Mouse (Mus musculus) myocyte (in vitro differentiated cells): ENCODE measurements around the gene Arl14. TPM values are rescaled to one million over a fixed set of nuclear protein-coding genes. Genes with fewer than 3 reads are reported as not detected.
"Not testable (repeated sequence)": the region's sequence is repeated elsewhere in the genome, so short reads cannot be mapped to it uniquely, and the experiment has no call there.

ENCODE experiments used
- H3K27me3 ChIP-seq: one replicate; pipeline ENCODE4 v1.6.1; 2011; ENCODE audit not compliant: control insufficient read depth, insufficient read depth, insufficient read length
- H3K36me3 ChIP-seq: one replicate; pipeline ENCODE4 v1.6.1; 2011; ENCODE audit not compliant: control insufficient read depth, insufficient read depth
- H3K4me2 ChIP-seq: one replicate; pipeline ENCODE4 v1.6.1; 2011; ENCODE audit warnings: low read depth, control low read depth
- H3K4me3 ChIP-seq: one replicate; pipeline ENCODE4 v1.5.1; 2011; ENCODE audit warnings: mild to moderate bottlenecking, control low read depth, moderate library complexity
- H3K79me2 ChIP-seq: one replicate; pipeline ENCODE4 v1.6.1; 2011; ENCODE audit not compliant: control insufficient read depth, insufficient read depth
- H3ac ChIP-seq: one replicate; pipeline ENCODE4 v1.6.1; 2011; ENCODE audit not compliant: control insufficient read depth, insufficient read length
- CEBPB ChIP-seq: IDR thresholded peaks from 2 replicates; pipeline ENCODE4 v1.6.1; 2011; ENCODE audit warnings: mild to moderate bottlenecking, moderate library complexity; ENCODE audit not compliant: poor library complexity, insufficient read depth, severe bottlenecking
- E2F4 ChIP-seq: IDR thresholded peaks from one replicate; pipeline ENCODE4 v1.6.1; 2011; ENCODE audit warnings: mild to moderate bottlenecking, control low read depth, moderate library complexity; ENCODE audit not compliant: insufficient read depth
- MAX ChIP-seq: IDR thresholded peaks from one replicate; pipeline ENCODE4 v1.6.1; 2011; ENCODE audit warnings: low read depth, mild to moderate bottlenecking, control low read depth
- MYOD1 ChIP-seq, 3 experiments: IDR thresholded peaks; one replicate each; pipeline ENCODE4 v1.6.1; 2011; ENCODE audit warnings: control low read depth in 2 of 3, low read depth in 2 of 3, mild to moderate bottlenecking in 2 of 3, moderate library complexity in 1 of 3; ENCODE audit not compliant: insufficient read length in 2 of 3, control insufficient read depth in 1 of 3
- MYOG ChIP-seq, 3 experiments: IDR thresholded peaks; one replicate each; pipeline ENCODE4 v1.6.1; 2011; ENCODE audit warnings: control low read depth in 2 of 3, low read depth in 2 of 3, mild to moderate bottlenecking in 2 of 3; ENCODE audit not compliant: insufficient read length in 2 of 3, control insufficient read depth in 1 of 3, insufficient read depth in 1 of 3
- POLR2A ChIP-seq: IDR thresholded peaks from one replicate; pipeline ENCODE4 v1.6.1; 2011; ENCODE audit warnings: low read depth, mild to moderate bottlenecking, control low read depth, moderate library complexity; ENCODE audit not compliant: insufficient read length
- POLR2AphosphoS2 ChIP-seq: IDR thresholded peaks from one replicate; pipeline ENCODE4 v1.6.1; 2011; ENCODE audit warnings: low read depth, control low read depth; ENCODE audit not compliant: insufficient read length
- REST ChIP-seq: IDR thresholded peaks from one replicate; pipeline ENCODE4 v1.6.1; 2011; ENCODE audit warnings: mild to moderate bottlenecking, control low read depth, moderate library complexity; ENCODE audit not compliant: insufficient read depth, insufficient read length
- SRF ChIP-seq: IDR thresholded peaks from one replicate; pipeline ENCODE4 v1.6.1; 2011; ENCODE audit warnings: low read depth; ENCODE audit not compliant: control insufficient read depth, insufficient read length
- TCF12 ChIP-seq: IDR thresholded peaks from one replicate; pipeline ENCODE4 v1.6.1; 2011; ENCODE audit warnings: mild to moderate bottlenecking, control low read depth; ENCODE audit not compliant: poor library complexity, insufficient read depth, severe bottlenecking
- TCF3 ChIP-seq: IDR thresholded peaks from one replicate; pipeline ENCODE4 v1.6.1; 2011; ENCODE audit warnings: low read depth, control low read depth; ENCODE audit not compliant: insufficient read length
- USF1 ChIP-seq: IDR thresholded peaks from one replicate; pipeline ENCODE4 v1.6.1; 2011; ENCODE audit warnings: low read depth, mild to moderate bottlenecking, control low read depth, moderate library complexity
- polyA plus RNA-seq: library from polyadenylated mRNA; unstranded; fragments of >200 nt; fragmentation: generic; extraction: Trizol; gene quantifications from one replicate; pipeline ENCODE4 v1.2.1, GENCODE M21; 2012; ENCODE audit warnings: missing spikeins

The Arl14 gene
- polyA plus RNA-seq, 1 experiment: not detected

DNA sequence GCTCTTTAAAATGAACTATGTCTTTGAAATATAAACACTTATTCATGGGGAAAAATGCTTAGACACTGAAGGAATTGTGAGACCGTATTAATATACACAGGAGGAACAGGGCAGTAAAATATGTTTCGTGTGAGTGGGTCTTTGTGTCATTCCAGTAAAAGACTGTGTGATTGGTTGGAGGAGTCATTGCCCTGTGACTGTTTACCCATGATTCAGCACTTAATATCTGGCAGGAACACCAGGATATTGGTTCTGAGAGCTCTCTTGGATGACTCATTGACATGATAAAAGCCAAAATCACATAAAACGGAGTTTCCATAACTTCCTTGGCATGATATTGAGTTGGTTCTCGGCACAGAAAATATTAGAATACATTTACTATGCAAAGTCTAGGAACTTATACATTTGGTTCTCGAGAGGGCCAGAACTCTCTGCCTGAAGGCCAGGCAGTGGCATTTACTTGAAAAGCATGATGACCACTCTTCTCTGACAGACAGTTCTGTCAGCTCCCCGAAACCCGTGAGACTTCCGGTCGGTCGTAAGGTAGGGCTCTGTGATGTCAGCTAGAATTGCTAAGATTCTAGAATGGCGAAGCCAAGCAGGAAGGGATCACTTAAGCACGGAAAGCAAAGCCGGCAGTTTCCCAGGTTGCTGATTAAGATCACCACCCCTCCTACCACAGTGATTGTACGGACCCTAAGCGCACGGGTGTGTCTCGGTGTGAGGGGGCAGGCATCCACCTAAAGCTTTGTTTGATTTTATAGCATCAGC, 31.1 kb downstream of the Arl14 start:
- TF ChIP-seq E2F4: no peak
- no peak for TF ChIP-seq TCF3
- TF ChIP-seq POLR2AphosphoS2: no peak
- TF ChIP-seq POLR2A: no peak
- TF ChIP-seq MAX: no peak
- Histone ChIP-seq H3K79me2 (no peaks in the 10 kb centered on the region), H3K27me3 (no peaks in the 10 kb centered on the region), H3ac (no peak overlapping the region), H3K36me3 (no peaks in the 10 kb centered on the region), H3K4me3 (no peak overlapping the region), H3K4me2 (no peak overlapping the region)

DNA sequence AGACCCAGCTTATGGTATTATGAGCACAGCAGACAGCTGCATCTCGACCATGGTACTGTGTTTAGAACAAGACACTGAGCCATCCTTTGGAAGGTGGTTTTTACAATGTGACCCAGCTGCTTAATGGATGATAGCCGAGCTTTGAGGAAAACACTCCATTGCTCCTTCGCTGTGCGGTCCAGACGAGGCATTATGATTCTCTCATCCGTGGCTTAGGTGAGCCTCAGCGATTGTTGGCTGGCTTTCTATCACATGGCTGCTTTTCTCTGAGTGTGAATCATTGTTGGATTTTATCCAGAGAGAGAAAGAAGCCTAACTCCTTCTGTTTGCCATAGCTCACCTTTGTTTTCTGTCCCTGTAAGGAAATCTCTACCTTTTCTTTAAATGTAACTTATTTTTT, 32.5 kb downstream of the Arl14 start:
- H3K79me2 ChIP-seq: no peaks in the 10 kb centered on the region
- TF ChIP-seq CEBPB: no peak
- TF ChIP-seq MYOD1 (IDR thresholded peaks at IDR 0.05; ENCODE audit: control insufficient read depth in 1 of 3, insufficient read length in 2 of 3, low read depth in 2 of 3): no peak
- no peak for TF ChIP-seq SRF
- no peak for TF ChIP-seq TCF3
- TF ChIP-seq MAX: no peak
- TF ChIP-seq MYOG (IDR thresholded peaks at IDR 0.05; ENCODE audit: control insufficient read depth in 1 of 3, insufficient read depth in 1 of 3, insufficient read length in 2 of 3, low read depth in 2 of 3): no peak
- TF ChIP-seq POLR2A: no peak
- TF ChIP-seq USF1: no peak
- TF ChIP-seq E2F4: no peak
- no peak for TF ChIP-seq REST
- no peak for TF ChIP-seq POLR2AphosphoS2
- TF ChIP-seq TCF12: no peak
- no peak overlapping the region for H3ac ChIP-seq
- no peak overlapping the region for H3K4me3 ChIP-seq
- H3K27me3 ChIP-seq: no peaks in the 10 kb centered on the region
- no peaks in the 10 kb centered on the region for H3K36me3 ChIP-seq
- no peak overlapping the region for H3K4me2 ChIP-seq

DNA sequence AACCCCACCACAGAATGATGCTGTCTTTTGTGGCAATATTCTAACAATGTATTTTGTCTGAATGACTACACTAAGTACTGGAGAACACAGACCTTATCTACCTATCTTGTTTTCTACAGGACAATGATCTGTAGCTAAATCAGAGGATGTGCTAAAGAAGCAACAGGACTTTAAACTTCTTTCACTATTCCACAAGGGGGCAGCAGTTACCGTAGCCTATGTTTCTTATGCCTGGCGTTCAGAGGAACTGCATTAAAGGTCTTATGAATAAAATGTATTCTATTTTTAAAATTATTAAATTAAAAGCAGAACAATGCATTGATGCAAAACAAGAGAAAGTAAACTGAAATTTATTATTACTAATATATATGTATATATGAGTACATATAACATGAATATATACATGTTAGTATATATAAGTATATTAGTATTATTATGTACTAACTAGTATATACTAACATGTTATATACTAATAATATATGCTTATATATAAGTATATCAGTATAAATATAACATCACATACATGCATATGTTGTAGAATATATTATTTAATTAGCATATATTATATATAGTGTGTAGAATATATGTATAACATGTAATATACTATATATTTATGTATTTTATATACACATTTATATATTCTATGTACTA, 35.0 kb downstream of the Arl14 start:
- H3K4me2 ChIP-seq: no peak overlapping the region
- TF ChIP-seq POLR2AphosphoS2 (no peak), SRF (no peak), POLR2A (no peak)
- no peaks in the 10 kb centered on the region for H3K27me3 ChIP-seq
- H3ac ChIP-seq: no peak overlapping the region
- no peak overlapping the region for H3K4me3 ChIP-seq
- no peaks in the 10 kb centered on the region for H3K79me2 ChIP-seq
- H3K36me3 ChIP-seq: no peaks in the 10 kb centered on the region

DNA sequence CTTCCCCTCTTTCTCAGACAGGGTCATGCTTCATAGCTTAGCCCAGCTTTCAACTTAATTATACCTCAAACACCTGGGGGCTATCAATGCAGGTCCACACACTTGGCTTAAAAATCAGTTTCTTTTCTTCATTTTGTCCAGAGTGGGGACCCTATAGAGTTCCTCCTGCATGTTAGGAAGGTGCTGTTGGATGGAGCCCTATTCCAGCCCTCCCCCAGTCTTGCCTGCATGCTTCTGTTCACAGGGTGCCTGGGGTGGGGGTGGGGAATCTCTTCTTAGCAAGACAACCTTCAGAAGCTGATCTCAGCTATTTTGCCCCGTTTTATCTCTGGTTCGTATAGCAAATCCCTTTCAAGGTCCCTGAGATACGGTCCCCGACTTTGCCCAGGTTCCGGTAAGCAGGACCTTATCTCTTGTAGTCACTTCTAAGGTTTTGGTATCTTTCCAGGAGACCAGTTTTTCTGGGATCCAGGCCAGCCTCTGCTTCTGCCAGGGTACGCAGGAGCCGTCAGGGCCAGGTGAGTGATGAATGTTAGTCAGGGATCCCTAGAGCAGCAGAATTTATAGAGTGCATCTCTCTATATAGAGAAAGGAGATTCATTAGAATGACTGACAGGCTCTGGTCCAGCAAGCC, 40.9 kb downstream of the Arl14 start:
- Histone ChIP-seq H3ac (no peak overlapping the region), H3K4me2 (no peak overlapping the region)
- TF ChIP-seq MYOG (IDR thresholded peaks at IDR 0.05; ENCODE audit: control insufficient read depth in 1 of 3, insufficient read depth in 1 of 3, insufficient read length in 2 of 3, low read depth in 2 of 3) (no peak), TCF3 (no peak), POLR2AphosphoS2 (no peak), POLR2A (no peak), E2F4 (no peak), MYOD1 (IDR thresholded peaks at IDR 0.05; ENCODE audit: control insufficient read depth in 1 of 3, insufficient read length in 2 of 3, low read depth in 2 of 3) (no peak), REST (no peak), CEBPB (no peak), TCF12 (no peak)

DNA sequence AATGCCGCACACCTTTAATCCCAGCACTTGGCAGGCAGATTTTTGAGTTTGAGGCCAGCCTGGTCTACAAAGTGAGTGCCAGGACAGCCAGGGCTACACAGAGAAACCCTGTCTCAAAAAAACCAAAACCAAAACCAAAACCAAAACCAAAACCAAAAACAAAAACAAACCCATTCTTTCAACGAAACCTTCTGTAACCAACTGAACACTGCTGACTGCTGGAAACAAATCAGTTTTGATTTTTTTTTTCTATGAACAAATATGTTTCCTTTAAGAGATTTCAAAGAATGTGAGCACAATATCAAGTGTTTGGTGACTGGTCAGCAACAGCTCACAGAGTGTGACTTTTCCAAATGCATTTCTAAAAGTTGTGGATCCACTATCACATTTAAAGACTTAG, 42.1 kb downstream of the Arl14 start:
- H3K27me3 ChIP-seq, H3K4me2 ChIP-seq, H3ac ChIP-seq, H3K79me2 ChIP-seq, H3K4me3 ChIP-seq, H3K36me3 ChIP-seq: not testable (repeated sequence)

More for the DNA sequence above, 40.9 kb downstream of the Arl14 start:
- Histone ChIP-seq H3K36me3 (no peaks in the 10 kb centered on the region), H3K79me2 (no peaks in the 10 kb centered on the region), H3K4me3 (no peak overlapping the region), H3K27me3 (no peaks in the 10 kb centered on the region)
